Mouse (Mus musculus): ENCODE measurements around the gene Macrod1. TPM values are rescaled to one million over a fixed set of nuclear protein-coding genes. Genes with fewer than 3 reads are reported as not detected.

The Macrod1 gene
- total and polyA plus RNA-seq, 3 experiments: 0.60 TPM; not detected in 2

DNA sequence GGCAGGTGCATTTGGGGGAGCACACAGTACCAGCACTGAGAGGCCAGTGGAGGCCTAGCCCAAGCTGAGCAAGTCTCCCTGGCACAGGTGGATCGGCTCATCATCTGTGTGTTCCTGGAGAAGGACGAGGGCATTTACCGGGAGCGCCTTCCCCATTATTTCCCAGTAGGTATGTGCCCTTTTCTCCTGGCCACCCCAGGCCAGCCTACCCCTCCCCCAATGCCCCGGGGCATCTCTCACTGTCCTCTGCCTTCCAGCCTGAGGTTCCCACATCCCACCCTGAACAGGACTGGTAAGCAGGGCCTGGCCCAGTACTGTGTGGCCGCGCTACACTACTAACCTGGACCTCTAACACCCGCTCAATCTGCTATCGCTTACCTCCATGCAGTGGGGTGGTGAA is 140.8 kb downstream of the Macrod1 start:
- peaks cover 3% of the 10 kb centered on the region; the same call in 1 of the 2 replicates for H3K27me3 ChIP-seq (ENCODE audit: insufficient read depth, low read length)
- peaks cover 42% of the 10 kb centered on the region for H3K4me1 ChIP-seq (ENCODE audit: insufficient read depth, low read depth, low read length)
- H3K4me3 ChIP-seq (ENCODE audit: low read depth, low read length): no peak overlapping the region
- no peaks in the 10 kb centered on the region for H3K9me3 ChIP-seq (replicated peaks)
- TF ChIP-seq GATA1 (IDR thresholded peaks at IDR 0.05; ENCODE audit: borderline replicate concordance, low read length) (no peak), POLR2AphosphoS5 (IDR thresholded peaks at IDR 0.05; ENCODE audit: insufficient replicate concordance, low read depth, low read length) (no peak), GATA2 (IDR thresholded peaks at IDR 0.05; ENCODE audit: borderline replicate concordance, low read depth, low read length) (no peak), TAL1 (conservative IDR thresholded peaks at IDR 0.05; ENCODE audit: low read depth, low read length) (no peak), CTCF (IDR thresholded peaks at IDR 0.05; ENCODE audit: low read depth, low read length) (no peak)
- no peak for ATAC-seq (ENCODE audit: extremely low read depth, insufficient number of reproducible peaks, low FRiP score, poor library complexity, severe bottlenecking)
- peaks cover 71% of the 10 kb centered on the region for H3K36me3 ChIP-seq (replicated peaks)
- DNase-seq (ENCODE audit: low spot score): no peak

DNA sequence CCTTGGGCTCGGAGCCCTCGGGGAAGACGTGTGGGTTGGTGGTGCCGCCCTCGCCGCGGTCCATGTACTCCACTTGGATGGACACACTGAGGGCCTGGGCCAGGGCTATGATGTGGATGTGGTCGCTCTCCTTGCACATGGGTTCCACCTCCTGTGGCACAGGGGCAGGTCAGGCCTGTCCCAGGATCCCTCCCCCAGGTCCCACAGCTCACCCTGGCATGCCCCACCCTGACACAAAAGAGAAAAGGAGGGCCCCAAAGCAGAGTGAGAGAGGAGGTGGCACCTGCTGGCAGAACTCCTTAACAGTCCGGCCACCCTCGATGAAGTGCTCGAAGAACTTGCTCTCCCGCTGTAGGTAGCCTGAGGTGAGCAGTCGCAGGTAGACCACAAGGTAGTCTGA is 142.5 kb downstream of the Macrod1 start:
- TF ChIP-seq GATA2 (IDR thresholded peaks at IDR 0.05; ENCODE audit: borderline replicate concordance, low read depth, low read length) (no peak), GATA1 (IDR thresholded peaks at IDR 0.05; ENCODE audit: borderline replicate concordance, low read length) (no peak), TAL1 (conservative IDR thresholded peaks at IDR 0.05; ENCODE audit: low read depth, low read length) (no peak), POLR2AphosphoS5 (IDR thresholded peaks at IDR 0.05; ENCODE audit: insufficient replicate concordance, low read depth, low read length) (no peak), CTCF (IDR thresholded peaks at IDR 0.05; ENCODE audit: low read depth, low read length) (no peak)
- Histone ChIP-seq H3K4me1 (ENCODE audit: insufficient read depth, low read depth, low read length) (peaks cover 54% of the 10 kb centered on the region), H3K9me3 (replicated peaks) (no peaks in the 10 kb centered on the region), H3K27me3 (ENCODE audit: insufficient read depth, low read length) (no peaks in the 10 kb centered on the region), H3K36me3 (replicated peaks) (peaks cover 88% of the 10 kb centered on the region), H3K4me3 (ENCODE audit: low read depth, low read length) (no peak overlapping the region)
- ATAC-seq (ENCODE audit: extremely low read depth, insufficient number of reproducible peaks, low FRiP score, poor library complexity, severe bottlenecking) (no peak), DNase-seq (ENCODE audit: low spot score) (no peak)

DNA sequence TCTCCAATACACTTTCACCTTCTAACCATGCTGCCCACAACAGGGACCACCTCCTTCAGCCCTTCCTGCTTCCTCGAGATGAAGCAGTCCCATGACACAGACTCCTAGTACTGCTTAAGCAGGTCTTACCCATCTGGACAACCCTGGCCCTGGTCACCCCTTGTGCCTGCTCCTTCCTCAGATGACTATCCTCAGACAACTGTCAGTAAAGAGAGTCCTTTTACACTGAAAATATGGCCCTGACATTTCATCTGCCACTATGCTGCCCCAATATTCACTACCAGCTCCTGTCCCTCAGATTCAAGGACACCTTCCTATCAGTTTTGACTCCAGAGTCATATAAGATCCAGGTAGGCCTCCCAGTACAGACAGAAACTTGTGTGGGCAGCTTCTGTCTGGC is 143.8 kb downstream of the Macrod1 start:
- Histone ChIP-seq H3K4me3 (ENCODE audit: low read depth, low read length) (no peak overlapping the region), H3K36me3 (replicated peaks) (peaks cover 92% of the 10 kb centered on the region)
- no peak for ATAC-seq (ENCODE audit: extremely low read depth, insufficient number of reproducible peaks, low FRiP score, poor library complexity, severe bottlenecking)

DNA sequence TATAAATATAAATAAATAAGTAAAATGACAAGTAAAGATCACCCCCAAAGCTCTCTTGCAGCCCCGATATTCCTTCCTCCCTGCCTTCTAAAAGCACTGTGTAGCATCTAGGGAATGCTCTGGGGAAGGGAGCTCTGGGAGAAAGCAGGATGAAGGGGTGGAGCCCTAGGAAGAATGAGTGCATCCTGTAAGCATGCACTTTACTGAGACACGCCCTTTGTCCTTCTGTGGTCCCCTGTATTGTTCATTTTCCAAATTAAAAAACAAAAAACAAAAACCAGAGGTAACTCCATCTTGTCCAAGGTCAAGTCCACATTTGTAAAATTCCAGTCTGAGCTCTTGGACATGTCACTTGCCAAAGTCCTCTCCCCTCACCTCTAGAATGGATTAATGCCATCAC is 148.3 kb downstream of the Macrod1 start:
- no peaks in the 10 kb centered on the region for H3K27me3 ChIP-seq (ENCODE audit: insufficient read depth, low read length)
- H3K4me3 ChIP-seq (ENCODE audit: low read depth, low read length): peak overlapping the region; percentile 93
- TF ChIP-seq GATA2 (IDR thresholded peaks at IDR 0.05; ENCODE audit: borderline replicate concordance, low read depth, low read length) (no peak), GATA1 (IDR thresholded peaks at IDR 0.05; ENCODE audit: borderline replicate concordance, low read length) (no peak), TAL1 (conservative IDR thresholded peaks at IDR 0.05; ENCODE audit: low read depth, low read length) (no peak), CTCF (IDR thresholded peaks at IDR 0.05; ENCODE audit: low read depth, low read length) (no peak), POLR2AphosphoS5 (IDR thresholded peaks at IDR 0.05; ENCODE audit: insufficient replicate concordance, low read depth, low read length) (no peak)
- ATAC-seq (ENCODE audit: extremely low read depth, insufficient number of reproducible peaks, low FRiP score, poor library complexity, severe bottlenecking) (no peak), DNase-seq (ENCODE audit: low spot score) (no peak)
- peaks cover 58% of the 10 kb centered on the region for H3K36me3 ChIP-seq (replicated peaks)
- no peaks in the 10 kb centered on the region for H3K9me3 ChIP-seq (replicated peaks)
- peaks cover 46% of the 10 kb centered on the region for H3K4me1 ChIP-seq (ENCODE audit: insufficient read depth, low read depth, low read length)

More for the DNA sequence above, 143.8 kb downstream of the Macrod1 start:
- TF ChIP-seq GATA1 (IDR thresholded peaks at IDR 0.05; ENCODE audit: borderline replicate concordance, low read length) (no peak), CTCF (IDR thresholded peaks at IDR 0.05; ENCODE audit: low read depth, low read length) (no peak), TAL1 (conservative IDR thresholded peaks at IDR 0.05; ENCODE audit: low read depth, low read length) (no peak), POLR2AphosphoS5 (IDR thresholded peaks at IDR 0.05; ENCODE audit: insufficient replicate concordance, low read depth, low read length) (no peak), GATA2 (IDR thresholded peaks at IDR 0.05; ENCODE audit: borderline replicate concordance, low read depth, low read length) (no peak)
- Histone ChIP-seq H3K4me1 (ENCODE audit: insufficient read depth, low read depth, low read length) (peaks cover 68% of the 10 kb centered on the region), H3K27me3 (ENCODE audit: insufficient read depth, low read length) (no peaks in the 10 kb centered on the region), H3K9me3 (replicated peaks) (no peaks in the 10 kb centered on the region)
- DNase-seq (ENCODE audit: low spot score): no peak

DNA sequence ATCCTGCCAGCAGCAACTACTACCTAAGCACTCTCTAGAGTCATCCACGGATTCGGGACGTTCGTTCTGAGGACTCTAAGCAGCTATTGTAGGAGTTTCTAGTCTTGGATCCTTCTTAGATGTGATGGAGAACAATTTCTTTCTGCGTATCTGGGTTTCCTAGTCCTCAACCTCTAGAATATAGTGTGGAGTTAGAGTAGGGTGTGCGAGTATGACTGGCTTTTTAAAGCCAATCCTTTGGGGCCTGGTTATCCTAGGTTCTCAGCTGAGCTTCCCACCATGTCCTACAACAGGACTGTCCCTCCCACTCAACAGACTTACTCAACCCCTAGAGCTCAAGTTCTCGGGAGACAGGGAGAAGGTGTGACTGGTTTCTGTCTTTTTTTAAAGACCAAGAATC is 148.7 kb downstream of the Macrod1 start:
- Histone ChIP-seq H3K4me1 (ENCODE audit: insufficient read depth, low read depth, low read length) (peaks cover 44% of the 10 kb centered on the region), H3K4me3 (ENCODE audit: low read depth, low read length) (peak overlapping the region; percentile 93), H3K27me3 (ENCODE audit: insufficient read depth, low read length) (no peaks in the 10 kb centered on the region), H3K36me3 (replicated peaks) (peaks cover 56% of the 10 kb centered on the region), H3K9me3 (replicated peaks) (no peaks in the 10 kb centered on the region)
- ATAC-seq (ENCODE audit: extremely low read depth, insufficient number of reproducible peaks, low FRiP score, poor library complexity, severe bottlenecking) (no peak), DNase-seq (ENCODE audit: low spot score) (no peak)
- no peak for TF ChIP-seq GATA1 (IDR thresholded peaks at IDR 0.05; ENCODE audit: borderline replicate concordance, low read length)

DNA sequence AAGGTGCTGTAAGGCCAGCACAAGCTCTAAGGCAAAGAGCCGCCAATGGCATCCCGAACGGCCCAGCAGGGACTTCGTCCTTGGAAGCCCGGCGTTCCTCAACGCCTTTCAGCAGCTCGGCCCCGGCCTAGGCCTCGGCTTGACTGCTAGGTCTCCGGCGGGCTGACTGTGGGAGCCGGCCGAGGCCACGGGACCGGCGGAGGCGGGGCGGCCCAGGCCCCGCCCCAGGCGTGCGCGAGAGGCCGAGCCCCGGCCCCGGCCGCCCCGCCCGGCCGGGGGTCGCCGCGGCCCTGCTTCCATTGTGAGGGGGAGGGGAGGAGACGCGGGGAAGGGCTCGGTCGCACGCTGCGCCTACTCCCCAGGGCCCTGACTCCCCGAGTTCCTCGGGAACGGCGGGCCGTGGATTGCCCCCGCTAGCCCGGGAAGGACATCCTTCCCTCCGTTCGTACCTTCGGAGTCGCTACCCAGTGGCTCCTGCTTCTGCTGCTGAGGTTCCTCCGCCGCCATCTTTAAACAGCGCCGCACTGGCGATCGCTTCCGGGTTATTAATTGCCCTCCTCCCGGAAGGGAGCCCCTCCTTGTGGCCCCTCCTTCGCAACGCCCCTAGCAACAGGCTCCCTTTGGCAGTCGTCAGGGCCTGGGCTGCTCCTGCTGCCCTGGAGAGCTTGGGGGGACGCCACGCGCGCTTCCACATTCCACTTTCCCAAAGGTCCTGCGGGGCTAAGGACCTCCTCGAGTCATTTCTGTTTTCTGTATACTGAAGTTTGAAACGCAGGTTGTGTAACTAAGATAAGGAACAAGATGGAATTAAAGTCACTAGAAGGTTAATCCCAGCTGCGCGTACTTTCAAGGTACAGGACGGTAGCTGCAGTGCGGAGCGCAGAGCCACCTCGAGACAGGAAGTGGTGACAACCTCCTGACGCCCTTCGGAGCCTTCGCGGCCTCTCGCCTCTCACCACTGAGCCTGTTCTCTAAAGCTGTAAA is 149.4 kb downstream of the Macrod1 start, which contains the start of gene Otub1:
TSS of gene Otub1 (minus strand) at position 564 of the 984 bp plus-strand sequence.
- ATAC-seq (ENCODE audit: extremely low read depth, insufficient number of reproducible peaks, low FRiP score, poor library complexity, severe bottlenecking) (peak; percentile 93), DNase-seq (ENCODE audit: low spot score) (peak; percentile 93)
- peak within 1 kb of the TSS; percentile 93 for H3K4me3 ChIP-seq (ENCODE audit: low read depth, low read length)
- peaks cover 47% of the 10 kb centered on the region for H3K4me1 ChIP-seq (ENCODE audit: insufficient read depth, low read depth, low read length)
- no peak for TF ChIP-seq GATA1 (IDR thresholded peaks at IDR 0.05; ENCODE audit: borderline replicate concordance, low read length)
- TF ChIP-seq GATA2 (IDR thresholded peaks at IDR 0.05; ENCODE audit: borderline replicate concordance, low read depth, low read length): no peak
- TF ChIP-seq POLR2AphosphoS5 (IDR thresholded peaks at IDR 0.05; ENCODE audit: insufficient replicate concordance, low read depth, low read length): no peak
- TF ChIP-seq TAL1 (conservative IDR thresholded peaks at IDR 0.05; ENCODE audit: low read depth, low read length): no peak
- no peak for TF ChIP-seq CTCF (IDR thresholded peaks at IDR 0.05; ENCODE audit: low read depth, low read length)
- peaks cover 55% of the 10 kb centered on the region for H3K36me3 ChIP-seq (replicated peaks)
- no peaks in the 10 kb centered on the region for H3K9me3 ChIP-seq (replicated peaks)
- no peaks in the 10 kb centered on the region for H3K27me3 ChIP-seq (ENCODE audit: insufficient read depth, low read length)
